Mouse (Mus musculus): Measurements from ENCODE around the gene Phlpp2. TPM values are rescaled to one million over a fixed set of nuclear protein-coding genes. Genes with fewer than 3 reads are reported as not detected.
A peak's percentile ranks its signal among the peaks of the same experiment; 100 is the strongest.

Gene Phlpp2
- 1 to 10 TPM; 2.4 to 2.9 TPM for total RNA-seq (2021)
- long read RNA-seq, experiment 1, partial matches to known transcripts: 0 of 1 reads
- long read RNA-seq, experiment 1, other reads (novel, unspliced or antisense): 1 of 1 reads
- long read RNA-seq, experiment 2: 0 reads

DNA sequence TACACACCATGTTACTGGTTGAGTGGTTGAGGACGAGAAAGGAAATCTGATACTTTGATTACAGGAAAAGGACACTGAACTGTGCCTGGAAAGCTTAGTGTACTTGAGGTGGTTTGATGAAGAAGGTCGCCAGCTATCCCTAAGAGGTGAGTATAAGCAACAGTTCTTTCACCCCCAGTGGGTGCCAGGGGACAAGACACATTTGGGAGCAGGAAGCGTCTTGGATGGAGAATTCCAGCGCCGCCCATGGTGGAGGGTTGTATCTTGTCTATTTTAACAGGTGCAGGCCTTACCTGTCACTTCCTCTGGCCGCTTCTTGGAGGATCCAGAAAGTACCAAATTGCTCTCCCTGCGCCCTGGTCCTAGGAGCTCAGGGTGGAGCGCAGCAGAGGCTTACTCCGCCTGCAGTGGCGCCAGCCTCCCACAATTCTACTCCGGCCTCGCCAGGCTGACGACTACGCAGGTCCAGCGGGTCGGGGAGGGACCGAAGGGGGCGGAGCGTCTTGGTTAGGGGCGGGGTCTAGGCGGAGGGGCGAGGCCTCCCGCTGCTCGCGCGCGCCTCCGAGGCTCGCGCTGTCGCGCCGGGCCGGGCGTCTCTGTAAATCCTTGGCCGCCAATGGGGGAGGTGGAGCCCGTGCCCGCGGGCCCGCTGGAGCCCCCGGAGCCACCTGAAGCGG, at the start of gene Phlpp2:
TSS of gene Phlpp2 (plus strand) at position 540 of the 677 bp plus-strand sequence.
- Histone ChIP-seq H3K4me3 (peak within 1 kb of the TSS; percentile 98), H3K27ac (peak within 1 kb of the TSS; percentile 89)
- intact Hi-C loops (cut with DNase I): no loop called here
- peak; percentile 98 for DNase-seq
- peak; percentile 43 for TF ChIP-seq CTCF (IDR thresholded peaks at IDR 0.05)

DNA sequence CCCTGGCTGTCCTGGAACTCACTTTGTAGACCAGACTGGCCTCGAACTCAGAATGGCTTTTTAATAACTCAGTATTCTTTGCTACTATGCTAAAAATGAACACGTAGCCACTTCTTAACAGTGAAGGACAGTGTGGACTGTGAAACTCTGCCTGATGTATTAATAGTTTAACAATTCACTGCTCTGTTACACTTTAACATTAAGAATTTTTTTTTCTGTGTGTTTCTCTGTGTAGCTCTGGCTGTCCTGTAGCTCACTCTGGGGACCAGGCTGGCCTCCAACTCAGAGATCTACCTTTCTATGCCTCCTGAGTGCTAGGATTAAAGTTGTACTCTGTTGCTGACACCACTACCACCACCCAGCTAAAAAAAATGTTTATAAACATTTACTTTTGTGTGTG, 44.8 kb upstream of the Phlpp2 start:
- intact Hi-C loops (cut with DNase I): no loop called here

DNA sequence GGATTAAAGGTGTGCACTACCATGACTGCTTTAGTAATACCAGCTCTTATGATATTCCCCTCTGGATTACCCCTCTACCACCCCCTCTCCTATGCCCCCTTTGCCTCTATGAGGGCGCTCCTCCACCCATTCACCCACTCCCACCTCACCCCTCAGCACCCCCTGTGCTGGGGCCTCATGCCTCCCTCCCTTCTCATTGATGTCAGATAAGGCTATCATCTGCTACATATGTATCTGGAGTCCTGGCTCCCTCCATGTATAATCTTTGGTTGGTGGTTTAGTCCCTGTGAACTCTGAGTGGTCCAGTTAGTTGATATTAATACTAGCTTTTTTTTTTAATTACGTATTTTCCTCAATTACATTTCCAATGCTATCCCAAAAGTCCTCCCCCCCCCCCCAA, 28.5 kb upstream of the Phlpp2 start:
- TF ChIP-seq CTCF (IDR thresholded peaks at IDR 0.05): no peak
- intact Hi-C loops (cut with DNase I): no loop called here
- no peak overlapping the region for H3K4me3 ChIP-seq
- H3K27ac ChIP-seq: no peak overlapping the region
- no peak for DNase-seq

More for the DNA sequence above, 44.8 kb upstream of the Phlpp2 start:
- H3K4me3 ChIP-seq: no peak overlapping the region
- DNase-seq: no peak
- no peak overlapping the region for H3K27ac ChIP-seq
- TF ChIP-seq CTCF (IDR thresholded peaks at IDR 0.05): no peak

DNA sequence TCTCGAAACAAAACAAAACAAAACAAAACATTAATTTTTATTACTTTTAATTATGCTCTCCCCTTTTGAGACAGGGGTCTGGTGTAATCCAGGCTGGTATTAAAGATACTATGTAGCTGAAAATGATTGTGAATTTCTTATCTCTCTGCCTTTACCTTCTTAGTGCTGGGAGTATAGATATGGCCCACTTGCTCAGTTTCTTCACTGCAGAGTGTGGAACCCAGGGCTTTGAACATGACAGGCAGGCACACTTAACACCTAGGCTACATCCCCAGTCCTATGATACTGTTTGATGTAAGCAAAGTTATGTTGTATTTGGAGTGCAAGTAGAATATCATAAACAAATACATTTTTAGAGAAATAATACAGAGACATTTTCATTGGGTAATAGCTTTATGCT, 25.9 kb upstream of the Phlpp2 start:
- no peak overlapping the region for H3K27ac ChIP-seq
- no peak for TF ChIP-seq CTCF (IDR thresholded peaks at IDR 0.05)
- H3K4me3 ChIP-seq: no peak overlapping the region
- intact Hi-C loops (cut with DNase I): no loop called here
- DNase-seq: no peak

DNA sequence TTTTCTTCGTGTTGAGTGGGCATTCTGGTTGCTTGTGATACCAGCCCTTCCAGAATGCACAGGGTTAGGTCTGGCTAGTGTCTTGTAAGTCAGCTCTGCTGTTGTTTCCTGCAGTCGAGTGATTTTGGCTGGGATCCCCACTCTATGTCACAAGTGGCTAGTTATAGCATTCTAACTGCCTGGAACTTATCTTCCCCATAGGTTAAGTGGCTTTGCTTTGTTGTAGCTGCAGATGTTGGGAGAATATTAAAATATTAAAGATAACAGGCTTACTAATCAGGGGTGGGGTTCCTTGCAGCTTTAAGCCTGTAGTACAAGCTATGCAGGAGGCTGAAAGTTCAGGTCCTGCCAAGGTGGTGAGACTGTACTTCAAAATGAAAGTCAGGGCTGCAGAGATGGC, 20.5 kb upstream of the Phlpp2 start:
- no peak for DNase-seq
- intact Hi-C loops (cut with DNase I): no loop called here
- H3K4me3 ChIP-seq: no peak overlapping the region
- no peak overlapping the region for H3K27ac ChIP-seq
- TF ChIP-seq CTCF (IDR thresholded peaks at IDR 0.05): no peak

DNA sequence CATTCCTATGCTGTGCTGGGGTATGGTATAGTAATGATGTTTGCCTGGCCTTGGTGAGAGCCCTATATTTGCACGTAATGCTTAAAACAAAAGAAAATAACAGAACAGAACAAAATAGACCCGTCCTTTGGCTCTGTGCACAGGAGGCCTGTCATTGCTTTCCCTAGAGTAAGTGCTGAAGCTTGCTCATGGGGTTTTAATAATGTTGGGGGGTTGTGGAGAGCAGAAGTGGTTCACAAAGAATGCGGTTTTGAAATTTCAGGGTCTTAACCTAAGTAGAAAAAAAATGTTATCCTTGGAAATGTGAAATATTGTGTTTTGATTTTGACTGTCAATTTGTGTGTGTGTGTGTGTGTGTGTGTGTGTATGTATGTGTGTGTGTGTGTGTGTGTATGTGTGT, 19.4 kb upstream of the Phlpp2 start:
- Histone ChIP-seq H3K27ac (no peak overlapping the region), H3K4me3 (no peak overlapping the region)
- DNase-seq: no peak
- intact Hi-C loops (cut with DNase I): no loop called here
- TF ChIP-seq CTCF (IDR thresholded peaks at IDR 0.05): no peak

DNA sequence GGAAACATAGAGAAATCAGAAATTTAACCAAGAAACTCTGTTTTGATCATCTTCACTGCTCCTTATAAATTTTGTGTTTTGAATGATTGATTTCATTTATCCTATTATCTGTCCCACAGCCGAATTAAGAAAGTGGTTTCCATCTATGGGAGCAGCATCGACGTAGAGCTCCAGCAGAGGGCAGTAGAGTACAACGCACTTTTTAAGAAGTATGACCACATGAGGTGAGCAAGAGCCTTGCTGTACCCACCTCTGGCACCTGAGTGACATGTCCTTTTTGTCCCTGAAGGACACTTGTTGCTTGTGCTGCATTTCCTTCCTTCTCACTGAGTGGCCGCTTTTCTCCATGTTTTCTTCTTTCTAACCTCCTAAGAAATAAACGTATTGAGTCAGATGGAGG, 14.9 kb upstream of the Phlpp2 start:
- H3K4me3 ChIP-seq: no peak overlapping the region
- intact Hi-C loops (cut with DNase I): loop anchor here (1.0 kb wide), 1 partner anchor 64 kb away; no protein-coding TSS in a partner anchor
- no peak overlapping the region for H3K27ac ChIP-seq
- peak; percentile 61 for DNase-seq
- peak; percentile 95 for TF ChIP-seq CTCF (IDR thresholded peaks at IDR 0.05)

DNA sequence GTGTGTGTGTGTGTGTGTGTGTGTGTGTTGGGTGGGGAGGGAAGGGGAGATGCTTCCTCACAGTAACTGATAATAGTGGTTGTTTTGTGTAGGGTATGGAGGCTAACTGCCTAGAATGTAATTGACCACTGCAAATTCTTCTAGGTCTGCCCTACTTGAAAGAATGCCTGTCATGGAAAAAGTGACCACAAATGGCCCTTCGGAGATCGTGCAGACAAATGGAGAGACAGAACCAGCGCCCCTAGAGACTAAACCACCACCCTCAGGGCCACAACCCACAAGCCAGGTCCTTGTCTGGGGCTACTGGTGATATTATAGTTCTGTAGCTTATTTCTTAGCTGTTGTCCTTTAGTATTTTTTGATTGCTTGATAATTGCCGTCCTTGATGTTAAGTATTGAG, 13.8 kb upstream of the Phlpp2 start:
- TF ChIP-seq CTCF (IDR thresholded peaks at IDR 0.05): no peak
- DNase-seq: no peak
- Histone ChIP-seq H3K27ac (no peak overlapping the region), H3K4me3 (no peak overlapping the region)
- intact Hi-C loops (cut with DNase I): no loop called here

DNA sequence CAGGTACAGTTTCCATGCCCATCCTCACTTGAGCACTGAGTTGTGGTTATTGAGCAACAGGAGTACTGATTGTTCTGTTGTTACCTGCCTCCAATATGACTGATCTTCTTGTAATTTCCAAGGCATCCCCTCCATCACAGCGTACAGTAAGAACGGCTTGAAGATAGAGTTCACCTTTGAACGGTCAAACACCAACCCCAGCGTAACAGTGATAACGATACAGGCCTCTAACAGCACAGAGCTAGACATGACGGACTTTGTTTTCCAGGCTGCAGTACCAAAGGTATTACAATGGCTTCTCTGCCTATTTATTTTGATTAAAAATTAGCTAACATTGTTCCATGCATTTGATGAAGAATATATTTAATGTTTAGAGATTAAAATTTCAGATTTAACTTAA, 12.9 kb upstream of the Phlpp2 start:
- TF ChIP-seq CTCF (IDR thresholded peaks at IDR 0.05): no peak
- Histone ChIP-seq H3K27ac (no peak overlapping the region), H3K4me3 (no peak overlapping the region)
- intact Hi-C loops (cut with DNase I): no loop called here
- no peak for DNase-seq

DNA sequence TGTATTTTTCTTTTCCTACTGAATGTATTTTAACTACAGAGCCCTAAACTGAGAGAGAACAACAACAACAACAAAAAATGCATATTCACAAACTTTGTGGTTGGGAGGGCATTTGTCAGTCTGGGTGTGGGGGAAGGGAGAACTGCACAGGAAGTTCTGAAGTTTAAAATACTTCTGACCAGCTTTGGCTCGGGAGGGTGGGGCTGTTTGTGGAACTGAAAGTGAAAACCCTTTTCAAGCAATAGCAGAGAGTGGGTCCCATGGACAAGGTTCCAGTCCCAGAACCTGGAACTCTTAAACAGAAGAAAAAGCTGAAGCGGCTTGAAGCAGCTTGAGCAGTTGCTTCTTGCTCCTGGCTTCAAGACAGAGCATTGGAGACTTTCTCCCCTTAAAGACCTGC, 4.9 kb upstream of the Phlpp2 start:
- DNase-seq: peak; percentile 38
- no peak for TF ChIP-seq CTCF (IDR thresholded peaks at IDR 0.05)
- Histone ChIP-seq H3K4me3 (no peak overlapping the region), H3K27ac (peak overlapping the region; percentile 67)
- intact Hi-C loops (cut with DNase I): no loop called here

DNA sequence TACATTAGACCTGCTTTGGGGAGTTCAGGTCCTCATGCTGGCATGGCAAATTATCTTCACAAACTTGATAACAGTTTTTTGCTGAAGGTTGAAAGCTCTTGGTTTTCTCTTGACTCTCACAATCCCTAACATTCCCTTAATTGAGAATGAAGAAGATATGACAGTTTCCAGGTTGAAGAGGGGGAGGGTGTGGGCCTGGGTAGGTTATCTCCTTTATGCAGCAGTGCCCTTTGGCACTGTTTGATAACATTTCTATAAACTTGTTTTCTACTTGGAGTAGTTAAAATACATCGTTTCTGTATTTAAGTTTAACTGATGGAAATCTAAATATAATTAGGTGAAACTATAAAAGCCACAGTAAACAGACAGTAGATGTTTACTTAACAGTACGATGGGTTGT, 3.5 kb upstream of the Phlpp2 start:
- no peak for TF ChIP-seq CTCF (IDR thresholded peaks at IDR 0.05)
- intact Hi-C loops (cut with DNase I): no loop called here
- no peak overlapping the region for H3K4me3 ChIP-seq
- DNase-seq: no peak
- H3K27ac ChIP-seq: no peak overlapping the region

DNA sequence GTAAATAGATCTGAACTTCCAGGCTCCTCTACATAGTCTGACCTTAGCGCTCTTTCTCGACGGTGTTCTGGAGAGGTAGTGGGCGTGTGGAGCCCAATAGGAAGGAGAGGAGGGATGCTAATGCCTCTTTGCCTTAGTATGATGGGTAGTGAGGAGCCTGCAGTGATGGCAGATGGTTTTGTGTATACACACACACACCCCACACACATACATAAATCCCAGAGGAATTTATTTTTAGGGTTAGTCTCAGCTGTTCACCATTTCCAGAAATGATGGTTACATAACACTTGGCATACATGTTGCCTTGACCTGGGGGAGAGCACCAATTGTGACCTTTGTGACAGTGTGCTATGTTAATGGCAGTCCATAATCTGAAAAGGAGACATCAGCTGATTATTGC, 2.8 kb upstream of the Phlpp2 start:
- intact Hi-C loops (cut with DNase I): no loop called here
- Histone ChIP-seq H3K4me3 (no peak overlapping the region), H3K27ac (no peak overlapping the region)
- no peak for TF ChIP-seq CTCF (IDR thresholded peaks at IDR 0.05)
- no peak for DNase-seq

DNA sequence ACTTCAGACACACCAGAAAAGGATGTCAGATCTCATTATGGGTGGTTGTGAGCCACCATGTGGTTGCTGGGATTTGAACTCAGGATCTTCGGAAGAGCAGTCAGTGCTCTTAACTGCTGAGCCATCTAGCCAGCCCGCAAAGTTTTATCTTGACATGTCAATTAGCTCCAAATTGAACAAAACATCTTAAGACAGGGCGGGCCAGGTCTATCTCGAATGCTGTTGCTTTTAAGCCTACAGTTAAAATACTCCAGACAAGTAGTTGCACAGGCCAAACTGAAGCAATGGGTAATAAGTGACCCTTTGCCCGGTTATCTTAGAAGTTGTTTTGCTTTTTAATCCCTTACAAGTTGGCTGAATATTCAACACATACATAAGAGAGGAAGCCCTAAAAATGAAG, 1.7 kb upstream of the Phlpp2 start:
- no peak overlapping the region for H3K4me3 ChIP-seq
- TF ChIP-seq CTCF (IDR thresholded peaks at IDR 0.05): no peak
- H3K27ac ChIP-seq: no peak overlapping the region
- intact Hi-C loops (cut with DNase I): no loop called here
- DNase-seq: no peak

Data from gastrocnemius, adult 2 months (tissue).